Mouse (Mus musculus) liver, embryonic 14.5 days (tissue): ENCODE results near the gene Kpna7.

Experiments used
- CTCF ChIP-seq: IDR thresholded peaks from 2 replicates; pipeline ENCODE4 v1.5.1; 2016; ENCODE audit warnings: antibody characterized with exemption, low read depth, control low read depth
- EP300 ChIP-seq: IDR thresholded peaks from 2 replicates; pipeline ENCODE4 v1.6.1; 2016; ENCODE audit warnings: antibody characterized with exemption, low read depth

DNA sequence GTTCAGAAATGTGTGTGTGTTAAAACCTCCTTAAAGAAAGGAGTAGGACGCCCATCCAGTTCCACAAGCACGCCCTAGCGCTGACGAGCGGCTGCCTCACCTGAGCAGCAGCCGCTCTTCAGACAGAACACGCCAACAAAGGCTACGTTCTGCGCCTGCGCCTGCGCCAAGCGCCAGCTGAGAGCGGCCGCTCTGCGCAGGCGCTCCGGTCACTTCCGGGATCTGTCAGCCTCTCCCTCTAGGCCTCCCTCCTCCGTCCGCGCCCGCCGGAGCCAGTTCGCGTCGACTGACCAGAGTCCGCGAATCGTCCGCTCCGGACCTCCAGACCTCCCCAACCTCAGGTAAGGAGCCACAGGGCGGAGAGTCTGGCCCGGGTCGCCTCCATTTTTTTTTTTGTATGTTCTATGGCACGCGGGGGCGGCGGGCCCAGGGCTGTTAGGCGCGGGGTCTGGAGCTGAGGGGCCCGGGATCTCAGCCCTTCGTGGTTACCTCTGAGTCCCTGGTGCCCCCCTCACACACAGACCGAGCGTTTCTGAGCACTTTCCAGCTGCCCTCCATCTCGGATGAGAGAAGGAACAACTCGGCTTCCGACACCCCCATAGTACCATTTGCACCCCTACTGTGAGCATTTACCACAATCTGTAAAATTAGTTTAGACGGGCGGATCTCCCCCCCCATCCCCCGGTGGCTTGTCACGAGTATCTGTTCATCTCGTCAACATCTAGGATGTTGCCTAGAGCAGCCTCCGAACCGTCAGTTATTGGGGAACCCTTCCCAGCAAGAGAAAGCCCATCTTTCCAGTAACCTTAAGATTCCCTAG is at the start of gene Kpna7, which contains the start of gene Arpc1a:
- 0 out of 2 replicates have a peak, but pooled peaks have one; percentile 1 for TF ChIP-seq CTCF
- TF ChIP-seq EP300: no peak
